Mouse (Mus musculus): ENCODE measurements around the gene Olr1. TPM values are rescaled to one million over a fixed set of nuclear protein-coding genes. Genes with fewer than 3 reads are reported as not detected.

Olr1 gene
- polyA plus RNA-seq (2014; fragmentation: Nextera tagmentation; extraction: Ambion mirVana), result 0.14 TPM in 1 of 2 replicates, not detected in the other

- Histone ChIP-seq H3K4me2 (replicated peaks; ENCODE audit: low read depth, low read length) (no peak within 1 kb of the TSS), H3K4me1 (replicated peaks; ENCODE audit: control insufficient read depth, insufficient read depth, low read length) (no peaks in the 10 kb centered on the region), H3K36me3 (ENCODE audit: control insufficient read depth, insufficient read depth, low read length) (no peaks in the 10 kb centered on the region), H3K27me3 (ENCODE audit: control insufficient read depth, insufficient read depth, low read length) (no peaks in the 10 kb centered on the region), H3K4me3 (ENCODE audit: low read depth, low read length) (no peak within 1 kb of the TSS), H3K9me3 (ENCODE audit: control insufficient read depth, low read length) (no peaks in the 10 kb centered on the region), H3K9ac (ENCODE audit: low read depth, low read length) (no peak within 1 kb of the TSS), H3K27ac (ENCODE audit: low read depth, low read length) (no peak within 1 kb of the TSS)
- no peak for DNase-seq (ENCODE audit: low spot score)
- no peak for ATAC-seq (ENCODE audit: low FRiP score)
- WGBS, result 88% methylated on average over 9 of the region's 9 CpGs
Observed at GRCm38 (mm10) chr6:129507024-129507423, at the start of gene Olr1. Gene Olr1 (minus strand): TSS chr6:129507165.

GRCm38 (mm10) chr6:129548009-129548408, 41.0 kb upstream of the Olr1 start:
- no peaks in the 10 kb centered on the region for H3K36me3 ChIP-seq (ENCODE audit: control insufficient read depth, insufficient read depth, low read length)
- H3K9ac ChIP-seq (ENCODE audit: low read depth, low read length), result no peak overlapping the region
- H3K4me2 ChIP-seq (replicated peaks; ENCODE audit: low read depth, low read length), result no peak overlapping the region
- H3K9me3 ChIP-seq (ENCODE audit: control insufficient read depth, low read length), result no peaks in the 10 kb centered on the region
- no peaks in the 10 kb centered on the region for H3K4me1 ChIP-seq (replicated peaks; ENCODE audit: control insufficient read depth, insufficient read depth, low read length)
- H3K27ac ChIP-seq (ENCODE audit: low read depth, low read length), result no peak overlapping the region
- DNase-seq (ENCODE audit: low spot score) (no peak), ATAC-seq (ENCODE audit: low FRiP score) (no peak)
- H3K4me3 ChIP-seq (ENCODE audit: low read depth, low read length), result no peak overlapping the region
- no peaks in the 10 kb centered on the region for H3K27me3 ChIP-seq (ENCODE audit: control insufficient read depth, insufficient read depth, low read length)
- 76% methylated on average over 3 of the region's 3 CpGs for WGBS

- no peak for DNase-seq (ENCODE audit: low spot score)
- Histone ChIP-seq H3K27ac (ENCODE audit: low read depth, low read length) (no peak overlapping the region), H3K4me2 (replicated peaks; ENCODE audit: low read depth, low read length) (no peak overlapping the region), H3K4me3 (ENCODE audit: low read depth, low read length) (no peak overlapping the region), H3K36me3 (ENCODE audit: control insufficient read depth, insufficient read depth, low read length) (no peaks in the 10 kb centered on the region), H3K4me1 (replicated peaks; ENCODE audit: control insufficient read depth, insufficient read depth, low read length) (no peaks in the 10 kb centered on the region), H3K9ac (ENCODE audit: low read depth, low read length) (no peak overlapping the region), H3K9me3 (ENCODE audit: control insufficient read depth, low read length) (no peaks in the 10 kb centered on the region), H3K27me3 (ENCODE audit: control insufficient read depth, insufficient read depth, low read length) (no peaks in the 10 kb centered on the region)
- ATAC-seq (ENCODE audit: low FRiP score), result no peak
- WGBS, result 88% methylated on average over 2 of the region's 2 CpGs
Observed at GRCm38 (mm10) chr6:129547277-129547676, 40.3 kb upstream of the Olr1 start.

- Histone ChIP-seq H3K9me3 (ENCODE audit: control insufficient read depth, low read length) (no peaks in the 10 kb centered on the region), H3K4me2 (replicated peaks; ENCODE audit: low read depth, low read length) (no peak overlapping the region), H3K4me1 (replicated peaks; ENCODE audit: control insufficient read depth, insufficient read depth, low read length) (no peaks in the 10 kb centered on the region), H3K9ac (ENCODE audit: low read depth, low read length) (no peak overlapping the region), H3K27me3 (ENCODE audit: control insufficient read depth, insufficient read depth, low read length) (no peaks in the 10 kb centered on the region), H3K27ac (ENCODE audit: low read depth, low read length) (no peak overlapping the region), H3K36me3 (ENCODE audit: control insufficient read depth, insufficient read depth, low read length) (no peaks in the 10 kb centered on the region; the same call in none of the 2 replicates), H3K4me3 (ENCODE audit: low read depth, low read length) (no peak overlapping the region)
- ATAC-seq (ENCODE audit: low FRiP score) (peak; percentile 76), DNase-seq (ENCODE audit: low spot score) (peak; percentile 78)
- 70% methylated on average over 6 of the region's 6 CpGs for WGBS
Observed at GRCm38 (mm10) chr6:129543709-129544606, 37.0 kb upstream of the Olr1 start.

- Histone ChIP-seq H3K27ac (ENCODE audit: low read depth, low read length) (no peak overlapping the region), H3K9ac (ENCODE audit: low read depth, low read length) (no peak overlapping the region), H3K27me3 (ENCODE audit: control insufficient read depth, insufficient read depth, low read length) (no peaks in the 10 kb centered on the region), H3K36me3 (ENCODE audit: control insufficient read depth, insufficient read depth, low read length) (peaks cover 2% of the 10 kb centered on the region), H3K9me3 (ENCODE audit: control insufficient read depth, low read length) (no peaks in the 10 kb centered on the region), H3K4me2 (replicated peaks; ENCODE audit: low read depth, low read length) (no peak overlapping the region), H3K4me3 (ENCODE audit: low read depth, low read length) (no peak overlapping the region), H3K4me1 (replicated peaks; ENCODE audit: control insufficient read depth, insufficient read depth, low read length) (no peaks in the 10 kb centered on the region)
- ATAC-seq (ENCODE audit: low FRiP score) (no peak), DNase-seq (ENCODE audit: low spot score) (no peak)
- 84% methylated on average over 3 of the region's 3 CpGs for WGBS
Observed at GRCm38 (mm10) chr6:129542540-129542939, 35.6 kb upstream of the Olr1 start.

- Histone ChIP-seq H3K4me1 (replicated peaks; ENCODE audit: control insufficient read depth, insufficient read depth, low read length) (no peaks in the 10 kb centered on the region), H3K27ac (ENCODE audit: low read depth, low read length) (no peak overlapping the region), H3K4me3 (ENCODE audit: low read depth, low read length) (no peak overlapping the region), H3K36me3 (ENCODE audit: control insufficient read depth, insufficient read depth, low read length) (peaks cover 2% of the 10 kb centered on the region), H3K9ac (ENCODE audit: low read depth, low read length) (no peak overlapping the region), H3K27me3 (ENCODE audit: control insufficient read depth, insufficient read depth, low read length) (no peaks in the 10 kb centered on the region), H3K4me2 (replicated peaks; ENCODE audit: low read depth, low read length) (no peak overlapping the region), H3K9me3 (ENCODE audit: control insufficient read depth, low read length) (no peaks in the 10 kb centered on the region)
- DNase-seq (ENCODE audit: low spot score) (peak; percentile 39), ATAC-seq (ENCODE audit: low FRiP score) (peak; percentile 48; the same call in 1 of the 2 replicates)
- WGBS, result 46% methylated on average over 9 of the region's 9 CpGs
Observed at GRCm38 (mm10) chr6:129541931-129542330, 35.0 kb upstream of the Olr1 start.

GRCm38 (mm10) chr6:129538555-129538954, 31.6 kb upstream of the Olr1 start:
- Histone ChIP-seq H3K9me3 (ENCODE audit: control insufficient read depth, low read length) (no peaks in the 10 kb centered on the region), H3K27me3 (ENCODE audit: control insufficient read depth, insufficient read depth, low read length) (no peaks in the 10 kb centered on the region), H3K36me3 (ENCODE audit: control insufficient read depth, insufficient read depth, low read length) (peaks cover 2% of the 10 kb centered on the region), H3K27ac (ENCODE audit: low read depth, low read length) (no peak overlapping the region), H3K9ac (ENCODE audit: low read depth, low read length) (no peak overlapping the region), H3K4me2 (replicated peaks; ENCODE audit: low read depth, low read length) (no peak overlapping the region), H3K4me3 (ENCODE audit: low read depth, low read length) (no peak overlapping the region), H3K4me1 (replicated peaks; ENCODE audit: control insufficient read depth, insufficient read depth, low read length) (no peaks in the 10 kb centered on the region)
- DNase-seq (ENCODE audit: low spot score), result no peak
- no peak for ATAC-seq (ENCODE audit: low FRiP score)
- WGBS, result 92% methylated on average over 6 of the region's 6 CpGs

- H3K36me3 ChIP-seq (ENCODE audit: control insufficient read depth, insufficient read depth, low read length), result peaks cover 2% of the 10 kb centered on the region; the same call in 1 of the 2 replicates
- H3K27me3 ChIP-seq (ENCODE audit: control insufficient read depth, insufficient read depth, low read length), result no peaks in the 10 kb centered on the region
- DNase-seq (ENCODE audit: low spot score) (no peak), ATAC-seq (ENCODE audit: low FRiP score) (no peak)
- no peak overlapping the region for H3K4me3 ChIP-seq (ENCODE audit: low read depth, low read length)
- no peaks in the 10 kb centered on the region for H3K9me3 ChIP-seq (ENCODE audit: control insufficient read depth, low read length)
- no peak overlapping the region for H3K4me2 ChIP-seq (replicated peaks; ENCODE audit: low read depth, low read length)
- H3K4me1 ChIP-seq (replicated peaks; ENCODE audit: control insufficient read depth, insufficient read depth, low read length), result no peaks in the 10 kb centered on the region
- no peak overlapping the region for H3K27ac ChIP-seq (ENCODE audit: low read depth, low read length)
- no peak overlapping the region for H3K9ac ChIP-seq (ENCODE audit: low read depth, low read length)
- 83% methylated on average over 4 of the region's 4 CpGs for WGBS
Observed at GRCm38 (mm10) chr6:129535723-129536122, 28.8 kb upstream of the Olr1 start.

Measured in hindbrain, embryonic 11.5 days (tissue).